Mouse (Mus musculus): ENCODE results near the gene Tmem218. TPM values are rescaled to one million over a fixed set of nuclear protein-coding genes. Genes with fewer than 3 reads are reported as not detected.
A peak's percentile ranks its signal among the peaks of the same experiment; 100 is the strongest.

Tmem218 gene
- polyA plus RNA-seq, 1 experiment from 2014 or later: 10.5 TPM

- 82% methylated on average over 8 of the region's 8 CpGs for WGBS
- H3K4me3 ChIP-seq (ENCODE audit: low read depth, low read length): no peak overlapping the region
- no peaks in the 10 kb centered on the region for H3K27me3 ChIP-seq (replicated peaks; ENCODE audit: control insufficient read depth, insufficient read depth, low read length)
- H3K4me2 ChIP-seq (ENCODE audit: low read depth, low read length): no peak overlapping the region
- no peak for ATAC-seq (ENCODE audit: low read depth)
- DNase-seq (ENCODE audit: low spot score): no peak
- H3K36me3 ChIP-seq (ENCODE audit: control insufficient read depth, insufficient read depth, low read length): peaks cover 6% of the 10 kb centered on the region; the same call in 1 of the 2 replicates
- no peaks in the 10 kb centered on the region for H3K9me3 ChIP-seq (ENCODE audit: control insufficient read depth, low read length)
- no peak overlapping the region for H3K9ac ChIP-seq (ENCODE audit: low read depth, low read length)
- H3K27ac ChIP-seq (replicated peaks; ENCODE audit: low read depth, low read length): no peak overlapping the region
- H3K4me1 ChIP-seq (ENCODE audit: control insufficient read depth, insufficient read depth, low read length): no peaks in the 10 kb centered on the region
Measured at GRCm38 (mm10) chr9:37220755-37221154, 12.7 kb downstream of the Tmem218 start.

- H3K36me3 ChIP-seq (ENCODE audit: control insufficient read depth, insufficient read depth, low read length): peaks cover 6% of the 10 kb centered on the region; the same call in 1 of the 2 replicates
- no peak overlapping the region for H3K4me2 ChIP-seq (ENCODE audit: low read depth, low read length)
- DNase-seq (ENCODE audit: low spot score) (no peak), ATAC-seq (ENCODE audit: low read depth) (no peak)
- H3K4me3 ChIP-seq (ENCODE audit: low read depth, low read length): no peak overlapping the region
- no peaks in the 10 kb centered on the region for H3K27me3 ChIP-seq (replicated peaks; ENCODE audit: control insufficient read depth, insufficient read depth, low read length)
- H3K9me3 ChIP-seq (ENCODE audit: control insufficient read depth, low read length): no peaks in the 10 kb centered on the region
- 49% methylated on average over 1 of the region's 1 CpGs for whole genome bisulfite sequencing
- H3K27ac ChIP-seq (replicated peaks; ENCODE audit: low read depth, low read length): no peak overlapping the region
- no peak overlapping the region for H3K9ac ChIP-seq (ENCODE audit: low read depth, low read length)
- no peaks in the 10 kb centered on the region for H3K4me1 ChIP-seq (ENCODE audit: control insufficient read depth, insufficient read depth, low read length)
Measured at GRCm38 (mm10) chr9:37225581-37225980, 17.6 kb downstream of the Tmem218 start.

GRCm38 (mm10) chr9:37229880-37230325, 21.9 kb downstream of the Tmem218 start:
- 0% methylated on average over 1 of the region's 1 CpGs for WGBS
- no peak overlapping the region for H3K27ac ChIP-seq (replicated peaks; ENCODE audit: low read depth, low read length)
- no peaks in the 10 kb centered on the region for H3K4me1 ChIP-seq (ENCODE audit: control insufficient read depth, insufficient read depth, low read length)
- H3K4me3 ChIP-seq (ENCODE audit: low read depth, low read length): no peak overlapping the region
- no peak overlapping the region for H3K4me2 ChIP-seq (ENCODE audit: low read depth, low read length)
- H3K9ac ChIP-seq (ENCODE audit: low read depth, low read length): no peak overlapping the region
- ATAC-seq (ENCODE audit: low read depth) (peak; percentile 84), DNase-seq (ENCODE audit: low spot score) (peak; percentile 77)
- no peaks in the 10 kb centered on the region for H3K9me3 ChIP-seq (ENCODE audit: control insufficient read depth, low read length)
- H3K27me3 ChIP-seq (replicated peaks; ENCODE audit: control insufficient read depth, insufficient read depth, low read length): no peaks in the 10 kb centered on the region
- no peaks in the 10 kb centered on the region; the same call in 1 of the 2 replicates for H3K36me3 ChIP-seq (ENCODE audit: control insufficient read depth, insufficient read depth, low read length)

- Histone ChIP-seq H3K4me3 (ENCODE audit: low read depth, low read length) (no peak overlapping the region), H3K4me2 (ENCODE audit: low read depth, low read length) (no peak overlapping the region), H3K9me3 (ENCODE audit: control insufficient read depth, low read length) (no peaks in the 10 kb centered on the region), H3K4me1 (ENCODE audit: control insufficient read depth, insufficient read depth, low read length) (no peaks in the 10 kb centered on the region), H3K36me3 (ENCODE audit: control insufficient read depth, insufficient read depth, low read length) (no peaks in the 10 kb centered on the region; the same call in 1 of the 2 replicates), H3K27ac (replicated peaks; ENCODE audit: low read depth, low read length) (no peak overlapping the region), H3K27me3 (replicated peaks; ENCODE audit: control insufficient read depth, insufficient read depth, low read length) (no peaks in the 10 kb centered on the region), H3K9ac (ENCODE audit: low read depth, low read length) (no peak overlapping the region)
- 93% methylated on average over 9 of the region's 9 CpGs for whole genome bisulfite sequencing
- ATAC-seq (ENCODE audit: low read depth) (no peak), DNase-seq (ENCODE audit: low spot score) (no peak)
Measured at GRCm38 (mm10) chr9:37230486-37231195, 22.6 kb downstream of the Tmem218 start.

- DNase-seq (ENCODE audit: low spot score) (no peak), ATAC-seq (ENCODE audit: low read depth) (no peak)
- H3K27me3 ChIP-seq (replicated peaks; ENCODE audit: control insufficient read depth, insufficient read depth, low read length): no peaks in the 10 kb centered on the region
- no peak overlapping the region for H3K9ac ChIP-seq (ENCODE audit: low read depth, low read length)
- no peaks in the 10 kb centered on the region for H3K9me3 ChIP-seq (ENCODE audit: control insufficient read depth, low read length)
- no peaks in the 10 kb centered on the region for H3K4me1 ChIP-seq (ENCODE audit: control insufficient read depth, insufficient read depth, low read length)
- no peak overlapping the region for H3K4me2 ChIP-seq (ENCODE audit: low read depth, low read length)
- WGBS: 53% methylated on average over 22 of the region's 22 CpGs
- H3K36me3 ChIP-seq (ENCODE audit: control insufficient read depth, insufficient read depth, low read length): no peaks in the 10 kb centered on the region; the same call in 1 of the 2 replicates
- no peak overlapping the region for H3K27ac ChIP-seq (replicated peaks; ENCODE audit: low read depth, low read length)
- H3K4me3 ChIP-seq (ENCODE audit: low read depth, low read length): no peak overlapping the region
Measured at GRCm38 (mm10) chr9:37232201-37233195, 24.5 kb downstream of the Tmem218 start.

GRCm38 (mm10) chr9:37235951-37236737, 28.1 kb downstream of the Tmem218 start:
- Histone ChIP-seq H3K4me1 (ENCODE audit: control insufficient read depth, insufficient read depth, low read length) (no peaks in the 10 kb centered on the region), H3K9ac (ENCODE audit: low read depth, low read length) (no peak overlapping the region), H3K36me3 (ENCODE audit: control insufficient read depth, insufficient read depth, low read length) (no peaks in the 10 kb centered on the region; the same call in 1 of the 2 replicates), H3K27me3 (replicated peaks; ENCODE audit: control insufficient read depth, insufficient read depth, low read length) (no peaks in the 10 kb centered on the region), H3K27ac (replicated peaks; ENCODE audit: low read depth, low read length) (no peak overlapping the region), H3K9me3 (ENCODE audit: control insufficient read depth, low read length) (no peaks in the 10 kb centered on the region), H3K4me2 (ENCODE audit: low read depth, low read length) (no peak overlapping the region), H3K4me3 (ENCODE audit: low read depth, low read length) (no peak overlapping the region)
- 70% methylated on average over 4 of the region's 4 CpGs for WGBS
- ATAC-seq (ENCODE audit: low read depth): no peak
- no peak for DNase-seq (ENCODE audit: low spot score)

- WGBS: 83% methylated on average over 3 of the region's 3 CpGs
- Histone ChIP-seq H3K36me3 (ENCODE audit: control insufficient read depth, insufficient read depth, low read length) (no peaks in the 10 kb centered on the region), H3K27me3 (replicated peaks; ENCODE audit: control insufficient read depth, insufficient read depth, low read length) (no peaks in the 10 kb centered on the region), H3K4me2 (ENCODE audit: low read depth, low read length) (no peak overlapping the region), H3K9me3 (ENCODE audit: control insufficient read depth, low read length) (no peaks in the 10 kb centered on the region), H3K9ac (ENCODE audit: low read depth, low read length) (no peak overlapping the region), H3K4me3 (ENCODE audit: low read depth, low read length) (no peak overlapping the region), H3K27ac (replicated peaks; ENCODE audit: low read depth, low read length) (no peak overlapping the region), H3K4me1 (ENCODE audit: control insufficient read depth, insufficient read depth, low read length) (no peaks in the 10 kb centered on the region)
- DNase-seq (ENCODE audit: low spot score): no peak
- no peak for ATAC-seq (ENCODE audit: low read depth)
Measured at GRCm38 (mm10) chr9:37242764-37243163, 34.7 kb downstream of the Tmem218 start.

- Histone ChIP-seq H3K9ac (ENCODE audit: low read depth, low read length) (no peak overlapping the region), H3K4me2 (ENCODE audit: low read depth, low read length) (no peak overlapping the region), H3K27ac (replicated peaks; ENCODE audit: low read depth, low read length) (no peak overlapping the region), H3K27me3 (replicated peaks; ENCODE audit: control insufficient read depth, insufficient read depth, low read length) (no peaks in the 10 kb centered on the region), H3K4me1 (ENCODE audit: control insufficient read depth, insufficient read depth, low read length) (no peaks in the 10 kb centered on the region), H3K9me3 (ENCODE audit: control insufficient read depth, low read length) (no peaks in the 10 kb centered on the region), H3K36me3 (ENCODE audit: control insufficient read depth, insufficient read depth, low read length) (no peaks in the 10 kb centered on the region), H3K4me3 (ENCODE audit: low read depth, low read length) (no peak overlapping the region)
- WGBS: 82% methylated on average over 1 of the region's 1 CpGs
- DNase-seq (ENCODE audit: low spot score) (no peak), ATAC-seq (ENCODE audit: low read depth) (no peak)
Measured at GRCm38 (mm10) chr9:37244600-37244999, 36.6 kb downstream of the Tmem218 start.

All from embryonic facial prominence, embryonic 14.5 days (tissue).